Mouse (Mus musculus) megakaryocyte progenitor cell, adult 5-6 weeks (primary cell): ENCODE measurements around the gene Fstl1. TPM values are rescaled to one million over a fixed set of nuclear protein-coding genes. Genes with fewer than 3 reads are reported as not detected.

Experiments used
- ATAC-seq: replicated peaks from 2 replicates; pipeline ENCODE4 v1.8.0; 2016; ENCODE audit warnings: mild to moderate bottlenecking, moderate TSS enrichment, inconsistent platforms; ENCODE audit not compliant: poor library complexity
- total RNA-seq, 2 experiments: library from RNA; stranded (forward) in 1 of 2; stranded (reverse) in 1 of 2; fragments of 157-497, 149-512 nt in 1 of 2; fragments of 200-1000 nt in 1 of 2; gene quantifications; 2 replicates each; pipeline versions ENCODE4 v1.2.3 to v1.2.4; 2015 to 2017

Gene Fstl1
- total RNA-seq, 2 experiments from 2014 or later = 0.04 to 4.0 TPM

DNA sequence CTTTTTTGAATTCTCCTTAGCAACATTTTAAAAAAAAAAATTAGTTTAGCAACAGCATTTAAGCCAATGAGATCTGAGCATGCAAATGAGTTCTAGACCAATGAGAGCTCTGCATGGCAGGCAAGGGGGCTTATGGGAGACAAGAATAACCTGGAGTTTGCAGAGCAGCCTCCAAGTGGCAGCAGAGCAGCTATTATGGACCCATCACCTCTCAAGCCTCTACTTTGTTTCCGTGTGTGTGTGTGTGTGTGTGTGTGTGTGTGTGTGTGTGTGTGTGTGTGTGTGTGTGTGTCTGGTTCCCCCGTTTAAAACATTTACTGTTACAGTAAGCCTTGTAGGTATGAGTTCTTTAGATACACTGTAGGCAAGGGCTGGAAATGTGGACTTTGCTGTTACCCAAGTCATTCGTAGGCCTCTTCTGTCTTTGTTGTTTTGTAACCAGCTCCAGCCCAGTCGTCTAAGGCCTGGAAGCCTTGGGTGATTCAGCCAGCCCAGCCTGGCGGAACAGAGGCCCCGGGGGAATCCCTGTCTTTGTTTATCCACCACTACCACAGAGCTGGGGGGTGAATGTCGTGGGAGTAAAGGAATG lies 37.8 kb downstream of the Fstl1 start:
- peak; percentile 98 for ATAC-seq

DNA sequence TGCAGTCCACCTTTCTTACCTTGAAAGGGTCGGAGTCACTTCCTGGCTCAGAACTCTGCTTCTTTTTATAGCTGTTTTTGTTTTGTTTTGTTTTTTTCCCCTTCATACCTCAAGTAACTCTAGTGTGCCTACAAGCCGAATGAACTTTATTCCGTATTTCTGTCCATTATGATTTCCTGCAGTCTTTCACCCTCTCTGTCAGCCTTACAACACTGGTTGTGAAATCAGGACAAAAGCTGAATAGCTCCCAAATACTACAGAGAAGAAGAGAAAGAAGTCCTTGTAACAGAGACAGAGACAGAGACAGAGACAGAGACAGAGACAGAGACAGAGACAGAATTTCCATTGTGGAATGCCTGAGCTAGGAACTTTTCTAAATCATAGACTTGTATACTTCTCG lies 41.3 kb downstream of the Fstl1 start:
- ATAC-seq = no peak

DNA sequence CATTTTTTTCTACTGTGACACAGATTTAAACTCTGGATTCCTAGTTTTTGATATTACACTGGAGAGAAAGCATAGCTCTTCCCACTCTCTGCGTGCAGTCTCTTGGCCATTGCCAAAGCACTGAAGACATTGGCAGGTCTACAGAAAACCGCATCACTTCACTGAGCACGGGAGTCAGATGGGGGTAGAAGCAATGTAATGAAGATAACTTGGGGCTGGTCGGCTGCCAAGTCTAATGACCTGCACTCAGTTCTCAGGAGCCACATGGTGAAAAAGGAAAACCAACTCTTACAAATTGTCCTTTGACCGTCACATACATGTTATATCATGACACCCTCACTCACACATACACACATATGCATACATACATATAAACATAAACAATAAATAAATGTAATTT lies 47.3 kb downstream of the Fstl1 start:
- ATAC-seq = no peak

DNA sequence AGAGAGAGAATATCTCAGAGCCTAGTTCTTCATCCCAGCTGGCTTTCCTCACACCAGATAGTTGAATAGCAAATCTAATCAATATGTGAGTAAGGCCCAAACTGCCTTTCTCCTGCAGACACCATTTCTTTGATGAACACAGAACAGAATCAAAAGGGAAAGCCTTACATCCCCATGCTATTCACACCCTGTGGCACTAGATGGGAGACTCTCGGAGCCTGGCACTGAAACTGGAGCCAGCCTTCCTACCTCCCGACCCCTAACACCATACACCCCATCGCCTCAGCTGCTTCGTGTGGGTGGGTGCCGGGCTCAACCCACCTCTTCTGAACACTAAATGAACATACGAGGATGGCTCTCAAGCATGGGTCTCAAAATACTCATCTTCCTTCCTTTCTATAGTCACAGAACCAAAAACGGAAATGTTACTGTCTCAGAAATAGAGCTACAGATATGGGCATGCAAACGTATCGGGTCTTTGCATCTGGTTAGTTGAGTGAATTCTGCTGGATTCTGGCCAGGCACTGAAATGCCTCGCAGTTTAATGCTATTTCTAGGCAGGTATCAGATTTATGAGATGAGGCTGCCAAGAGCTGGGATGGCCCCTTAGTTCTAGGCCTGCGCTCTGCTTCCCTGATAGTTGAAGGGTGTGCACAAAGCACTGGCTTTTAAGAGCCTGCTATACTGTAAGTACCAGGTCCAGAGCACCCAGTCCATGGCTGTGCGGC lies 48.3 kb downstream of the Fstl1 start:
- no peak for ATAC-seq

DNA sequence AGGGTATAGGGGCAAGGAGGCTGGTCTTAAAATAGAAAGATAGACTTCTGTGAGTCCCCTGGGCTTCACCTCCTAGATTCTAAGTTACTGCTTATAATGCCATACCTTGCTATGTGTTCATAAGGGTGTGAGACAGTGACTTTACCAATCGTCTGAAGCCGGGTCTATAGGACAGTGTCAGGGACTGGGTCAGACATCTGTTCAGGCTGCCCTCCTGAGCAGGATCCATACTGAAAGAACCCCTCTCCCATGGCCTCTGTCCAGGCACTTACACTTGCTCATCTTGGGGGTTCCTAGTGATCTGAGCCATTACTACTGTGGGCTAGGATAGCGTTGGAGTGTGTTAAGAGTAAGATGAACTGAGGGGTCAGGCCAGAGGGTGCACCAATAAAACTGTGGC lies 49.6 kb downstream of the Fstl1 start:
- no peak for ATAC-seq

DNA sequence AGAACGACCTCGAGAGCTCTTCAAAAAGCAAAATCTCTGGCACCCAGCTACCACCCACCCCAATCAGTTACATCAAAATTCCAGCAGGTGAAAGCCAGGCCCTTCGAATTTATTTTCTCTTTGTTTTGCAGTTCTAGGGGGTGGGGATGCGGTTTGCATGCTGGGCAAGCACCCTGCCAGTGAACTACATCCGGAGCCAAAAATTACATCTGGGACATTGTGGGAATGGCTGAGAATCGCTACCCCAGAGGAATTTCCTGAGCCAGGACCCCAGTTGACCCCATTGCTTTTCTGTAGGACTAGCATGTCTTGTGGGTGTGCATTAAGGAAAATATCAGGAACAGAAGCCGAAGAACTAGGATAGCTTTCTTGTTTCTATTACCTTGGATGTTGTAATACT lies 54.4 kb downstream of the Fstl1 start:
- ATAC-seq = no peak

DNA sequence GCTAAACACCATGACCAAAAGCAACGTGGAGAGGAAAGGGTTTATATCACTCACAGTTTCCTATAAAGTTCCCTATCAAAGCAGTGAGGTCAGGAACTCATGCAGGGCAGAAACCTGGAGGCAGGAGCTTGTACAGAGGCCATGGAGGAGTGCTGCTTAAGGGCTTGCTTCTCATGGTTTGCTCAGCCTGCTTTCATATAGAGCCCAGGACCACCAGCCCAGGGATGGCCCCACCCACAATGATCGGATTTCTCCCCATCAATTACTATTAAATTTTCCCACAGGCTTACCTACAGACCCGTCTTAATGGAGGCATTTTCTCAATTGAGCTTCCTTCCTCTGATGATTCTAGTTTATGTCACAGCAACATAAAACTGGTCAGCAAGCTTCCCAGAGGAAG lies 60.9 kb downstream of the Fstl1 start:
- no peak for ATAC-seq

DNA sequence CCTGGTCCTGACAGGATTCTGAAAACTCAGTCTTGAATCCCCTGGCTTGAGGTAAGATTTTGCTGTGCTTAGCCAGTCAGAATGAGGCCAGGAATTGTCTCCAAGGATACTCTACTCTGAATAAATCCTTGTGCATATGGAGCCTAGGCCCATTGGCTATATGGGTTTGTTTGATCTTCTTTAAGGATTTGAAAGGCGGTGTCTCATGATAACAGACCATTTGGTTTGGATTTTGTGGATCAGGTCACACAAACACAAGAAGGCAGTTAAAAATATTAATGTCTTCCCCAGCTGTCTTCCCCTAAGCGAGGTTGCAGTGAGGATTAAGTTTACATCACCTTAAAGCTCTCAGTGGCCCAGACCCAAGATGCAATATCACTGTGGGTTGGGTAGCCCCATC lies 65.8 kb downstream of the Fstl1 start:
- no peak for ATAC-seq

DNA sequence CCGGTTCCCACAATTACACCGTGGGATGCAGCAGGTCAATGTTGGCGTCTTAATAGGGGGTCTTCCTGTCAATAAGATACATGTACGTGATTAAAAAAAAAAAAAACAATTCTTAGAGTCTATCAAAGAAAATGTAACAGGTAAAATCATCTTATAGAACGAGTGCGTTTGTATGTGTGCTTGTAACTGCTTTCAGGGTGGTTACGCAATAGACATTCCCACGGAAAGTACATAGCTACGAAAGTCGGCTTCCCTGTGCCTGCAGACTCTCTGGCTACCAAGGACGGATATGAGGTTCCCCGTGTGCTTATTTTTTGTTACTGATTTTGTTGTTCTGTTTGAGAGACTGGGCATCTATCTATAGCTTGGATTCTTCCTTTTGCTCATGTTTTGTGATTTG lies 67.1 kb downstream of the Fstl1 start:
- ATAC-seq = no peak

DNA sequence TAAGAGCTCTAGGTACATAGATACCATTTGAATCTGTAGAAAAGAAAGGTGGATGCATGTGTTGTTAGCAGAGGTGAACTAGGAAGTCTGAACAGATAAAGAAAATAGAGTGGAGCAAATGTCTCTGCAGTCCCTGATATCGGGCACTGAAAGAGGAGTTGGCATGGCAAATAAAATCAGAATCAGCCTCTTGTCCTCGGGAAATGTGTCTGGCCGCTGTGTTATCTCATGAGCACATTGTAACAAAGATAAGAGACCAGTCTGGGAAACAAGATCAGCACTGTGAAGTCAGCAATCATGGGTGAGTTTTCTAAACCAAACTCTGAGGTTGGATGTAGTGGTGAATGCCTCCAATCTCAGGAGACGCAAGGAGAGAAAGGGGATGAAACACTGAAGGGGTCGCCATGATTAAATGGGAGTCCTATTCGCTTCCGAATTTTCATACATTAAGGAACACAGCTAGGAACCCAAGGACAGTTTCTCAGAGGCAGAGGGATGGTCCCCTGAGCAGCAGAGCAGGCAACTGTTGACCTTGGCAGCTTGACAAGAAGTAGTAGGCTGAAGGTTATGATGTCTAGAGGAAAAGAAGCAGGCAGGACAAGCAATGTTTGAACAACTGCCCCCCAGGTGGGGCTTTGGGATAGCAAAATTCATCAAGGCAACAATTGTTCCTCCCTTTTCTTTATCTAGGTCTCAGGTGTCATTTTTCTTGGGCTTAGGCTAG lies 68.7 kb downstream of the Fstl1 start:
- no peak for ATAC-seq

DNA sequence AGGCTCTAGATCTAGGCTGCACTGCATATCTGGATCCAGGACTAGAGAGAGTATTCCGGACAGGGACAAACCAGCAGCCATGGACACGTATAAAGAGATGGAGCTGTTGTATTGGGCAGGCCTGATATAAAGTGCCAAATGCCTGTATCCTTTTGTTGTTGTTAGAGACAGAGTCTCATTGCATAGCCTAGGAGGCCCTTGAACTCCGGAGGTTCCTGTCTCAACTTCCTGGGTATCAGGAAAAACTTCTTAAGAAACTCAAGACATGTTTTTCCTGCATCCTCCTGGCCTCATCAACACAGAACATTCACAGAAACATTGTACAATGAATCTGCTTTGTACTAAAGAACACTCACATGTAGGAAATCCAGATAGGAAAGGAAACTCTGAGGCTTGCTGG lies 70.4 kb downstream of the Fstl1 start:
- no peak for ATAC-seq

DNA sequence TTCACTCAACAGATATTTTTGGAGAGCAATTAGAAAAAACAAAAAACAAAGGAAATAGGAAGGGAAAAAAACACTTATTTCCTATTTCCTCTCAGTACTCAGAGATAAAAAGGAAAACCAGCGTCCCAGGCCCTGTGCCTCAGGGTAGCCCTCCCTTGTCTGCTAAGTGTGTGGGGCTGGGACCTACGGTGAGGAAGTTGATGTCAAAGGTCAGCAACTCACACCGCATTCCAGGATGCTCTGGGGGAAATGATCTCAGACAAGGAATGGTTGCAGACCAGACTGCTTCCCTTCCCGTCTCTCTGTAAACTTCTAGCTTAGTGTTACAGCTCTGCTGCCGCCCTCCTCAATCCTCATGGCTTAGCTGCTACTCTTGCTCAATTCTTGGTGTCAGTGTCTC lies 74.7 kb downstream of the Fstl1 start:
- no peak for ATAC-seq

DNA sequence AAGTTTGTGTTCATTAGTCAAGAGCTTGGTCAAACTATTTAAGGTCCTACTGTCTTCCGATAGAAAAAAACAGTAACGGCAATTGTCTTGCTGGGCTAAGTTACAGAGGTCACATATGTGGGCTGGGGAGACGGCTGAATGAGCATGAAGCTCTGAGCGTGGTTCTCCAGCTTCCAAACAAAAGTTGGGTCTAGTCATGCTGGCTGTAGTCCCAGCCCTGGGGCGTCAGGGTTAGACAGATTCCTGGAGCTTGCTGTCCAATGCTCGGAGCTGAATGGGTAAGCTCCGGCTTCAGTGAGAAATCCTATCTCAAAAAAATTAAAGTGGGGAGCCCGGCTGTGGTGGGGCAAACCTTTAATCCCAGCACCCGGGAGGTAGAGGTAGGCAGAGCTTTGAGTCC lies 76.6 kb downstream of the Fstl1 start:
- no peak for ATAC-seq

DNA sequence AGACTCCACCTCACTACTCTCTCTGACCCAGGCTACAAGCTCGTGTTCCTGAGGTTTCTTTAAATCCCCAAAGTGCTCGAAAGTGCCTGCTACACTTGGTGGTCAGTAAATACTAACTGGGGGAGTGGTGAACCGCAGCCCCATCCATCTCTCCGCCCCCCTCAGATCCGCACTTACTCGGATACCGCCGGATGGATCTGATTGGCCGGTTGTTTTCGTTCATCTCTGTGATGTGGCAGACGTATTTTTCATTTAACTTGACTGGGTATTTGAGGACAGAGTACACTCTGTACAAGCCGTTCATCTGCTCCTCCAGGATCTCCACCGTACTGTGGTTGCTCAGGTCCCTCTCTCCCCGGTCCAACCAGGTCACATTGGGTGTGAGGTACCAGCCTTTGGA lies 77.4 kb downstream of the Fstl1 start:
- no peak for ATAC-seq

DNA sequence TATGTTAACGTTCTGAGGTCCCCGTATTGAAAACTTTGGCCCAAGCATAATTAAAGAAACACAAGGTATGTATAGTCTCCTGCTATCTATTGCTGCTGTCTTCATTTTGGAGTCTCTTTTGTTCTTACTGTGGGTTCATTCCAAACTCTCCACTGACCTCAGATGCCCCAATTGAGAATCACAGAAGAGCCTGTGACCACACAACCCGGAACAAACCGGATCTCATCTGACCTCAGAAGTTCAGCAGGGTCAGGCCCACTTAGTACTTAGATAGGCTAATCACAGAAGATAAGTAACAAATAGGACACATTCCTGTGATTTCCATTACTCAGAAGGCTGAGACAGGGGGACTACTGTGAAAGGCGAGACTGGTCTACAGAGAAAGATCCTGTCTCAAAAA lies 77.9 kb downstream of the Fstl1 start:
- no peak for ATAC-seq

DNA sequence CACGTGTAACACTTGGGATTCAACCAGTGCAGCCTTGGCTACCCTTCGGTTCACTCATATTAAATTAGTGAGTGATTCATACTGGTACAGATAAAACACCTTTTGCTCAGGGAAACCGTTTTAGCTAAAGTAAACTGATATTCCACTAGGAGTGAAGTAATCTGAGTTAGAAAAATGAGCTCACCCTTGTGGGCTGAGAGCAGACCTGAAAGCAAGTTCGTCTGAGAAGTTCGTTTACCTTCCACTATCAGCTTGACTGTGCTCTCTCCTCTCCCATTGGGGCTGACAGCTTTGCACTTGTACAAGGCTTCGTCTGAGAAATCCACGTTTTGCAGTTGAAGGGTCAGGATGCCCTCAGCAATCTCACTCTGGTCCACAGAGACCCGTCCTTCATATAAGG lies 78.9 kb downstream of the Fstl1 start:
- ATAC-seq = no peak

DNA sequence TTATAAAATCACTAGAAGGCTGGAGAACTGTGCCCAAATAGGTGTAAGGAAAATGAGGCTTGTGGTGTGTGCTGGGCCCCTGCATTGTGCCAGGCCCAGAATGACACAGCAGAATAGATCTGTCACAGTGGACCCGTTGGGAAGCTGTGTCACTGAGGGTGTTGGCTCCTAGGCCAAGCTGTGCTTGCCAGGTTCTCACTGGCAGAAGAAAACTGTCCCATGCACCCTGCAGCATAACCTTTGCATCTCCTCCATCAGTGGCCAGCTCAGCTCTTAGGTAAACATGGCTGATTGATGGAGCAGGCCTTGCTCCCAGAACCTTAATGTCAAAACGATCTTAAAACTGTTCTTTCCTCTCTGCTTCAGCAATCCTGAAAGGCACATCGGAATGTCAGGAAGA lies 79.7 kb downstream of the Fstl1 start:
- peak; percentile 71 for ATAC-seq

DNA sequence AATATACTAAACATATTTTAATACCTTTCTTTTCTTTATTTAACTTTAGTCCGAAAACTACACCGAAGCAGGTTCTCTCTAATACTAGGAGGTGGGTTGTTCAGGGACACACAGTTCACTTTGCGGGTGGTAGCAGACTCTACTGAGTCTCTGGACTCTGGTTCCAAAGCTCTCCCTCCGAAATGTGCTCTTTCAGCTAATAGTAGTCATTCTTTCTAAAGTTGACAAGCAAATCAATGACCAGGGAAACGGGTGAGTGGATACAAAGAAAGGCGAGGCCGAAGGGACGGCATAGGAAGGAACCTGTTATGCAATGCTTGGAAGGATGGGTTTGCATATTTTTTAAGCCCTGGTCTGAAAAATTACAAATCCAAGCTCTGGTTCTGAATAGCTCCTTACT lies 80.8 kb downstream of the Fstl1 start:
- ATAC-seq = no peak

DNA sequence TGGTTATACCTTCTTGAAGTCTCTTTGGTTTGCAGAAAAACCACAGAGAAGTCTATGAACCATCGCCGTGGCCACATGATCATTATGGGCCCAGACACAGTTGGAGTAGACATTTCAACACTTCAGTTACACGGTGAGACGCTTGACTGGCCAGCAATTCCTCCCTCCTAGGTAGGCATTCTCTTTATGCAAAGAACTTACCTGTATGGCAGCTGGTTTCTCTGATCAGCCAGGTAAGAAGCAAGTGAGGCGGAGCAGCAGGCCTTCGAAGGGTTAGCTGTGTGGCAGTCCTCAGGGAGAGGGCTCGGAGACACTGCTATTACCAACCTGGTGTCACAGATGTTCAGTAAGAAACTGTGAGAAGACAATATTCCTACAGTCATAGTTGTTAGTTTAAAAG lies 83.5 kb downstream of the Fstl1 start:
- ATAC-seq = no peak

DNA sequence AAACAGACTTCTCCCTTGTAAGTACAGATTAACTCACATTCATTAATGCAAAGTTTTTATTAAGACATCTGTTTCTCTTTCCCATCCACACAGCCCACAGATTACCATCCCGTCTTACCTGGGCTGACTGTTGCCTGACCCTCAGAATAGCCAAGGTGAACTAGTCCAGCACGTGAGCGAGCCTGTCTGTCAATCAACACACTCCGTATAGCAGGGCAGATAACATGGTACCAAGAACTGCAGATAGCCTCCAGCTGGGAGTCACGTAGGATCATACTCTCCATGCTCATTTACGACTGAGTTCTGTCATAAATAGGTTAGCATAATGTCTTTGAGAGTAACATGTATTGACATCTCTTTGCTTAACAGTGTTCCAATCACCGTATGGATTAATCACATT lies 84.4 kb downstream of the Fstl1 start, which contains the start of gene Gm36028:
Gm36028 (minus strand) TSS at position 118 of the 400 bp plus-strand sequence.
- ATAC-seq = no peak

DNA sequence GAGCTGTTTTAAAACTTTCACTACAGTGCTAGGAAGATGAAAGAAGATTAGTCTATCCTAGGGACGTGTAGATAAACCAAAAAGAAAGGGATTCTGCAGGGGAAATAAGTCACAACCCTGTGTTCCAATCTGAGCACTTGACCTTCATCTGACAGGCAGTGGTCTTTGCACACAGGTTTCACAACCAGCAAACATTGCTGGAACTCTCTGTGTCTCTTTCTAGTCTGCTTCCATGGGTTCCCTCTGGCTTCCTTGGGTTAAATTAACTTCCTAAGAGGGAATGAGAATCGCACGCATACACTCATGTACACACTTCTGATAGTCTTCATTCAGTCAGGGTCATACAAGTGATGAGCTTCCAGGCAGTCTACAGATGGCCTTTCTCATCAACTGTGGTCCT lies 87.2 kb downstream of the Fstl1 start:
- ATAC-seq = no peak

DNA sequence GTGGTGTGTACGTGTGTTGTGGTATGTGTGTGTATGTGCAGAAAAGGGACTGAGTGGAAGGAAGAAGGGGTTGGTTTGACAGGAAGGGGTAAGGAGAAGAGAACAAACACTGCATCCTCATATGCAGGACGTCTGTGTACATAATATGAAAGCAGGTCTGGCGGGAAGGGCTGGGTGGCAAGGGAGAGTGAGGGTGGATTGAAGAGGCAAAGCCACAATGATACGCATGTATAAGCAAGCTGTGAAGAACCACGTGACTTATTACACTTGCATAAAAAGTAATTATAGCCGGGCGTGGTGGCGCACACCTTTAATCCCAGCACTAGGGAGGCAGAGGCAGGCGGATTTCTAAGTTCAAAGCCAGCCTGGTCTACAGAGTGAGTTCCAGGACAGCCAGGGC lies 89.2 kb downstream of the Fstl1 start:
- ATAC-seq = no peak
